Mouse (Mus musculus) heart, postnatal 0 days (tissue): ENCODE data around the gene Mip.

Experiments
- CTCF ChIP-seq: IDR thresholded peaks from 2 replicates; pipeline ENCODE4 v1.5.1; 2016; ENCODE audit warnings: antibody characterized with exemption, control low read depth, low read depth
- EP300 ChIP-seq: IDR thresholded peaks from 2 replicates; pipeline ENCODE4 v1.6.1; 2016; ENCODE audit warnings: antibody characterized with exemption, low read depth

- TF ChIP-seq CTCF (no peak), EP300 (no peak)
These were observed 17.3 kb upstream of the Mip start for GRCm38 (mm10) chr10:128208326-128208725.
